Mouse (Mus musculus): ENCODE results near the gene Sel1l3.

The Sel1l3 gene

DNA sequence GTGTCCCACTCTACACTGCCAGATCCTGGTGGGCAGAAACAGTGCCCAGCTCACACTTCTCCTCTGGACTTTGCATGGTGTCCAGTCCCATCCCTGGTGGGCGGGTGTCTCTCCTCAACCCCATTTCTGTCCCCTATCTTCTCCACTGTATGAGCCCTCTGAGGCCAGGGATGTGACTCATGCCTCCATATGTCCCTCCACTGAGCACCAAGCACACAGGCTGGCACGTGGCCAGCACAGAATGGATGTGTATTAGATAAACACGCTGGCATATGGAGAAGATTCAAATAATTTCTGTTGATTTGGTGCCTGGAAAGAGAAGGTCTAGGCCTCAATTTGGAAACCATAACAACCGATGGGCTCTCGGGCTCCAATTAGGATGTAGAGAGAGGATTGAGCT is 71.1 kb downstream of the Sel1l3 start:
- no peak for DNase-seq (ENCODE audit: low read depth, low spot score)

DNA sequence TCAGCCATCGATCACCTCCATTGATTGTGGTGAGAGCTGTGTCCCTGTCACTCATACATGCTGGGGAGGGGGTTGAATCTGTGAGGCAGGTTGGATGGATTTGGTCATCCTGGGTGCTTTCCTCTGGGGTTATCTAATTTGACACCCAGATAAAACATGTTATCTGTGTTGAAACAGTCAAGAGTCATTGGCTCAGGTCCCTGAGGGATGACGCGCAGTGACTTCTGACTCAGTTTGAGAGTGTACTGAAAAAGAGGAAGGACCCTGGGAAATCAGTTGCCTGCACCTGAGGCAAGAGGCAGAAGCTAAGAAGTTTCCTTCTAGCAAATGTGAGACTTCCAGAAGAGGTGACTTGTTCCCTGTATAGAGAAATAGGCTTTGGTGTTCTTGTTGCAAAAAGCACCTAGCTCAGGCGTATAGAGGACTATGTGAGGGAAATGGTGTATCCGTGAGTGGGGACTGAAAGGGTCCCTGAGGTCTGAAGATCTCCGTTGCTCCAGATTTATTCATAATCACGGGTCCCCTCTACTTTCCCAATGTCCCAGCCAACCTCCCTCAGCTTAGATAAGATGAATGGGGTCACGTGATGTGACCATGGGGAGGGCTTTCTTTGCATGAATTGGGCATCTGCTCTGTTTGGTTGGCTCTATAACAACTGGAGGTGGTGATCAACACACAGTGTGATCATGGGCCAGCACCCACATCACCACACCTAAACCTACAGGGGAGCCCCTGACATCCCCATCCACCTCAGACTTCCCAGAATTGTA is 73.4 kb downstream of the Sel1l3 start:
- DNase-seq (ENCODE audit: low read depth, low spot score), result no peak

GRCm38 (mm10) chr5:53139566-53139965 is 74.2 kb downstream of the Sel1l3 start:
- DNase-seq (ENCODE audit: low read depth, low spot score), result no peak

DNA sequence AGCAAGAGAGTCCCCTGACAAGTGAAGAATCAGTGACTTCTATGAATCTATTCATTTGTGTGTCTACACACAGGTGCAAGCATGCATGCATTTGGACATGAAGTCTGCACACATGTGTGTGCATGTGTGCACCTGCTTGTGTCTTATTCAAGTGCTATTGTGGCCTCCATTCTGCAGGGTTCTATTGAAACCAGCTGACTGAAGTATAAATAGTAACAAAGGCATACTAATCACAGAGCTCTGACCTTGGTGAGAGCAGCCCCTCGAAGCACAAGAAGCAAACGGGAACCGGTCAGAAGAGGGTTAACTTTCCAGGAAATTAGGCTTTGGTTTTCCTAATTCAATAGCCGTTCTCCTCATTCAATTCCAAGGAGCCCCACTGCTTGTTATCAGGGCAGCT is 74.6 kb downstream of the Sel1l3 start:
- no peak for DNase-seq (ENCODE audit: low read depth, low spot score)

- DNase-seq (ENCODE audit: low read depth, low spot score), result no peak
Measured at GRCm38 (mm10) chr5:53138025-53138424, 75.7 kb downstream of the Sel1l3 start.

DNA sequence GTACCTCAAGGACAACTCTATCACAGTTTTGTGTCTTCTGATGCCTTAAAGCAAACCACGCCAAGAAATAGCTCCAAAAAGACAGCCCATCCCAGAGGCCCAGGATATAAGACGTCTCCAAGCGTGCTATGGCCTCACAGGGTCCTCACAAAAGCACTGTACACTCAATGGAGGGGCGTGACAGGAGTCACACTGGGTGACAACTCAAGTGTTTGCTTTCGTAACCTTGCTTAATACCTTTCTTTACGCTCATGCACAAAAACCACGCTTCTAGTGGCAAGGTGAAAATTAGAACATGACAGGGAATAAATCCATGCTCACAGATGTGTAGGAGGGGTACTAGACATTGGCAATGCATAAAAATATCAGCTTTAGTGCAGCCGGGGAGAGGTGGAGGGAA is 77.7 kb downstream of the Sel1l3 start:
- DNase-seq (ENCODE audit: low read depth, low spot score), result no peak

GRCm38 (mm10) chr5:53134003-53134402 is 79.7 kb downstream of the Sel1l3 start:
- DNase-seq (ENCODE audit: low read depth, low spot score), result no peak

DNA sequence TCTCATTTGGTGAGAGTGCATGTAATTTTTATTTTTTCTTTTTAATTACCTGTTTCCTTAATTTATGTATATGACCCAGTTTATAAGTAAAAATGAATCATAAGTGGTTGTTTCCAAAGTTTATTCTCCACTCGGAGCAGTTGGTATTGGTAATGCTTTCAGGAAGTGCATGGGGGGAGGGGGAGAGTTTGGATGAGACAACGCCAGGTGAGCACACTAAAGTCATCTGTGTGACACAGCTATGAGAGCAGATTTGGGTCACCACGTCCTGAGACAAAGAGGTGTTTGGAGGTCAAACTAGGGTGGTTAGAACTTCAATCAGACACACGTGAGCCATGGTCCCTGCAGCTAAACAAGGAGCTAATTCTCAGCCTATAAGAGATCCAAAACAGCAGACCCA is 89.0 kb downstream of the Sel1l3 start:
- DNase-seq (ENCODE audit: low read depth, low spot score), result no peak

DNA sequence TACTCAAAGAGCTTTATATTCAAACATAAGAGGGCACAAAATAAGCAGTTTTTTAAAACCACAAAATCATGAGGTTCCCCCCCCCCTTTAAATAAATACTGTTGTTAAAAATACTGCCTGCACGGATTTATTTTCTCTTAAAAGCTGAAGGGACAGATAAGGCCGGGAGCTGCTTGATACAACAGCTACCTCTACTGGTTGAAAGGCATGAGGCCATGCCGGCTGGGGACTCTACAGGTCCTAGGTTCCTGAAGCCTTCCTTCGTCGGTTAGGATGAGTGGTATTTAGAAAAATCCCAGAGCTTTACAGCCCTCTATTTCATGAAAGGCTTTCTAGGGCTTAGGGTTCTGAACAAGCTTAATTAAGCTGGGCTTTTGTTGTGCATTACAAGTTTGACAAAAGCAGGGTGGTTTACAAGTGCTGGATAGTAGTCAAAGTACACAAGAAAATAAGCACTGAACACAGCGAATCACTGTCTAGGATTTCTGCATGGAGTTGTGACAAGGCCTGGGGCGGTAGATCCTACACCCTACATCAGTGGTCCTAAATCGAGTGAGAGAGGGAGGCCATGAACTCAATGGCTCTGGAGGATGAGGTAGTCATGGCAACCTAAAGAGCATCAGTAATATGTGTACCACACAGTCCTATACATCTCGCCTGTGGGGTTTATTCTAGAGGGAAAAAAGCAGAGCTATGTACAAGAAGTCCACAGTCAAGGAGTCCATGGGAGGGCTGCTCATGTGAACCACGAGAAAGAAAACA is 90.0 kb downstream of the Sel1l3 start:
- DNase-seq (ENCODE audit: low read depth, low spot score), result no peak

- no peak for DNase-seq (ENCODE audit: low read depth, low spot score)
Measured at GRCm38 (mm10) chr5:53119689-53120088, 94.0 kb downstream of the Sel1l3 start.

- DNase-seq (ENCODE audit: low read depth, low spot score), result no peak
Measured at GRCm38 (mm10) chr5:53118212-53118611, 95.5 kb downstream of the Sel1l3 start.

- no peak for DNase-seq (ENCODE audit: low read depth, low spot score)
Measured at GRCm38 (mm10) chr5:53114616-53115267, 99.0 kb downstream of the Sel1l3 start.

GRCm38 (mm10) chr5:53112942-53113341 is 100.8 kb downstream of the Sel1l3 start:
- DNase-seq (ENCODE audit: low read depth, low spot score), result peak; percentile 40

- no peak for DNase-seq (ENCODE audit: low read depth, low spot score)
Measured at GRCm38 (mm10) chr5:53111036-53111435, 102.7 kb downstream of the Sel1l3 start.

DNA sequence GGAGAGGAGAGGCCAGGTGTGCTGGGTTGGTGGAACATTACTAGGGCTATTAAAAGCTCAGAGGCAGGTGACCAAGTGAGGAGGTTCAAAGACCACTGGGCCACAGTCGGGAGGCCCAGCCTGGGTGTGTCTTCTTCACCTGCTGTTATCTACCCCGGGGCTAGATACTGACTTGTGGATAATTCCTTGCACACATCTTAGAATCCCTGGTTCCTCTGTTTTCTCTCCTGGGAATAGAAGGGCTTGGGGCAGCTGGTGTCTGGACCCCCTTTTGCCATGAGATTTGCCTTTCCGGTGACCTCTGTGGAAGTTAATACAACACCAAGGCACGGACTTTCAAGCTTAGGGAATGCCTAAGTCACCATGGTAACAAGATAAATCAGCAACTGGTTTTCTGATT is 103.5 kb downstream of the Sel1l3 start:
- DNase-seq (ENCODE audit: low read depth, low spot score), result no peak

- DNase-seq (ENCODE audit: low read depth, low spot score), result no peak
Measured at GRCm38 (mm10) chr5:53108668-53109067, 105.1 kb downstream of the Sel1l3 start.

DNA sequence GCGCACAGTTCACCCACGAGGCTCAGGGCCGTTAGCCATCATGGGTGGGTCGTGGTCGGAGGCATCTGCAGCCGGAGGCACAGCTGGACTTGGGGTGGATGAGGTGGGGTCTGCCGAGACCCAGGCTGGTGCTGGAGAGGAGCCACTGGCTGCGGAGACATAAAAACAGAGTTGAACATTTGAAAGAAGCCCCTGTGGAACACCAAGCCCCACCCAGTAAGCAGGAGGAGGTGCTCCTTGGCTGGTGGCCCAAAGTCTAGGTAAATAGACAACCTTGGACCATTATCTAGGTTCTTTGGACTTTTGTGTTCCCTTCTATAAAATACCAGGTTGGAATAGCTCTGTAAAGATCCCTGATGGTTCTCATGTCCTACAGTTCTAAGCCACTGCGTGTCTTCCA is 105.7 kb downstream of the Sel1l3 start:
- no peak for DNase-seq (ENCODE audit: low read depth, low spot score)

GRCm38 (mm10) chr5:53106731-53107130 is 107.0 kb downstream of the Sel1l3 start:
- DNase-seq (ENCODE audit: low read depth, low spot score), result no peak

DNA sequence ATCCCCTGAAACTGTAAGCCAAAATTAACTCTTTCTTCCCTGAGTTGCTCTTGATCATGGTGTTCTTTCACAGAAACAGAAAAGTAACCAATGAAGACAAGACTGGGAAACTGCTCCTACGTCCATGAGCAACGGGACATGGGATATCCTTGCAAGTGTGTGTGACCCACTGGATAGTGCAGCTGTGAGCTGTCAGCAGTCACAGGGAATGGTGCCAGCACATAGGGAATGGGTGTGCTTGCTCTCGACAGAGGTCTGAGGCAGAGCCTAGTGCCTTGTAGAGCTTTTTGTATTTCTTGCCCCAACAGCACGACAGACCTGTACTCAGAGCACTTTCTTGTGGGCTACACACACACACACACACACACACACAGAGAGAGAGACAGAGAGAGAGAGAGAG is 107.6 kb downstream of the Sel1l3 start:
- DNase-seq (ENCODE audit: low read depth, low spot score), result no peak

GRCm38 (mm10) chr5:53105716-53106115 is 108.0 kb downstream of the Sel1l3 start:
- no peak for DNase-seq (ENCODE audit: low read depth, low spot score)

- no peak for DNase-seq (ENCODE audit: low read depth, low spot score)
Measured at GRCm38 (mm10) chr5:53104177-53104855, 109.4 kb downstream of the Sel1l3 start.

DNA sequence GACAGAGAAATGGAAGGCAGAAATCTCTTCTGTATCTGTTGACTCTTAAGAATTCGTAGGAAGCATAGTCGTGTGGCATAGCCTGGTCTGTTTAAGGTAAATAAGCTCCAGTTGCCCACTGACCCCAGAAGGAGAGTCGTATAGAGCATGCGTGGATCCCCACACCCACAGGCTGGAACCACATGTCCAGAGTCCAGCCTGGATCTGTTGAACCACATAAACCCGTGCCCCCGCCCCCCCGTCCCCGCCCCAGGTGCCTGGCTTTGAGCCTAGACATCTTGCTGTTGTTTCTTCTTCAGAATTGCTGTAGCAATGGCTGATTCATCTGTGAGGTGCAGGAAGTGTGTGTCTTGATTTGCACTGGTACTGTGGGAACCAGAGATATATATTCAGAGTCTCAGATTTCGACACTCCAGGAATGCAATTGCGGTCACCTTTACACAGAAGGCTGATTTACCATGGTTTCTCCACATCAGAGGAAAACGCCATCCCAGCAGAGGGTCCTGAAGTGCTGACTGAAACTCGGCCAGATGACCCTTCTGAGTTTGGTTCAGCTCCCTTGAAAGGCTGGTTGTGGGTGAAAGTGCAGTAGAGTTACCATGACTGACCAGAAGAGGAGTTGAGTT is 111.8 kb downstream of the Sel1l3 start:
- DNase-seq (ENCODE audit: low read depth, low spot score), result no peak
